Comparison of ENCODE assay signal across 16 mouse cellular contexts in genomic region chr1:72069056-72069455, GRCm38 (mm10).
DNase-seq lines count a peak whose midpoint lies in the region; ATAC-seq and TF ChIP-seq lines count a peak whose summit lies in the region.
"Had no signal": no experiment of that assay in that cellular context is flagged by ENCODE, and none has a peak within 500 bp of the region (broad histone marks: within the 10 kb centered on the region; RNA-seq: fewer than 3 reads in every experiment).

No protein-coding gene starts in this region.

- WGBS in embryonic facial prominence, embryonic 14.5 days: 57% methylated on average over 4 of the region's 4 CpGs
- 81% methylated on average over 4 of the region's 4 CpGs for WGBS in embryonic facial prominence, embryonic 10.5 days
- WGBS in lung, embryonic 15.5 days: 52% methylated on average over 4 of the region's 4 CpGs
- 24% methylated on average over 4 of the region's 4 CpGs for WGBS in hindbrain, postnatal 0 days

- TF ChIP-seq CTCF in hindbrain, postnatal 0 days (IDR thresholded peaks at IDR 0.05; ENCODE audit: low read depth): no peak

- H3K9me3 ChIP-seq in embryonic facial prominence, embryonic 14.5 days (ENCODE audit: control insufficient read depth, low read length): no peaks in the 10 kb centered on the region
- no peaks in the 10 kb centered on the region for H3K9me3 ChIP-seq in embryonic facial prominence, embryonic 10.5 days
- no peaks in the 10 kb centered on the region for H3K9me3 ChIP-seq in lung, embryonic 15.5 days
- no peaks in the 10 kb centered on the region for H3K9me3 ChIP-seq in hindbrain, postnatal 0 days (ENCODE audit: low read length)
- H3K9me3 ChIP-seq: heart, embryonic 10.5 days; intestine, embryonic 15.5 days had no signal

- 0 out of 2 replicates have a peak overlapping the region, but pooled peaks have one; percentile 21 for H3K27ac ChIP-seq in embryonic facial prominence, embryonic 14.5 days (replicated peaks; ENCODE audit: low read depth, low read length)
- no peak overlapping the region for H3K27ac ChIP-seq in embryonic facial prominence, embryonic 10.5 days (replicated peaks)
- no peak overlapping the region for H3K27ac ChIP-seq in lung, embryonic 15.5 days
- no peak overlapping the region for H3K27ac ChIP-seq in hindbrain, postnatal 0 days
- H3K27ac ChIP-seq: heart, embryonic 10.5 days; intestine, embryonic 15.5 days had no signal

- H3K36me3 ChIP-seq in embryonic facial prominence, embryonic 14.5 days (ENCODE audit: control insufficient read depth, insufficient read depth, low read length): no peaks in the 10 kb centered on the region
- H3K36me3 ChIP-seq in embryonic facial prominence, embryonic 10.5 days (replicated peaks): no peaks in the 10 kb centered on the region
- H3K36me3 ChIP-seq in lung, embryonic 15.5 days: no peaks in the 10 kb centered on the region
- H3K36me3 ChIP-seq in hindbrain, postnatal 0 days (ENCODE audit: insufficient read depth, low read length): no peaks in the 10 kb centered on the region
- H3K36me3 ChIP-seq: heart, embryonic 10.5 days; intestine, embryonic 15.5 days had no signal

- peaks cover 12% of the 10 kb centered on the region for H3K4me1 ChIP-seq in embryonic facial prominence, embryonic 14.5 days (ENCODE audit: control insufficient read depth, insufficient read depth, low read length)
- H3K4me1 ChIP-seq in embryonic facial prominence, embryonic 10.5 days: no peaks in the 10 kb centered on the region
- H3K4me1 ChIP-seq in lung, embryonic 15.5 days: peaks cover 20% of the 10 kb centered on the region
- peaks cover 3% of the 10 kb centered on the region; the same call in 1 of the 2 replicates for H3K4me1 ChIP-seq in hindbrain, postnatal 0 days (ENCODE audit: insufficient read depth, low read length)

- H3K4me3 ChIP-seq in embryonic facial prominence, embryonic 14.5 days (ENCODE audit: low read depth, low read length): no peak overlapping the region
- H3K4me3 ChIP-seq in embryonic facial prominence, embryonic 10.5 days: no peak overlapping the region
- no peak overlapping the region for H3K4me3 ChIP-seq in lung, embryonic 15.5 days
- no peak overlapping the region for H3K4me3 ChIP-seq in hindbrain, postnatal 0 days (ENCODE audit: low read length)
- H3K4me3 ChIP-seq: heart, embryonic 10.5 days; intestine, embryonic 15.5 days had no signal

- no peak overlapping the region for H3K4me2 ChIP-seq in embryonic facial prominence, embryonic 14.5 days (ENCODE audit: low read depth, low read length)
- no peak overlapping the region for H3K4me2 ChIP-seq in lung, embryonic 15.5 days
- no peak overlapping the region for H3K4me2 ChIP-seq in hindbrain, postnatal 0 days (ENCODE audit: low read depth, low read length)
- H3K4me2 ChIP-seq: intestine, embryonic 15.5 days had no signal

- DNase-seq in embryonic facial prominence, embryonic 14.5 days (ENCODE audit: low spot score): no peak
- no peak for DNase-seq in embryonic facial prominence, embryonic 10.5 days (ENCODE audit: low spot score)
- DNase-seq in lung, adult 18-20 months: no peak
- DNase-seq in NIH3T3 (ENCODE audit: low read depth): peak; percentile 67
- DNase-seq in hindbrain, postnatal 0 days (ENCODE audit: low spot score): peak; percentile 40
- no peak for DNase-seq in heart, postnatal 36 days
- no peak for DNase-seq in right cerebral cortex, postnatal 4 days
- DNase-seq: cerebellum, adult 11 months; cerebellum, postnatal 36 days; gastrocnemius, postnatal 14 days; heart, postnatal 14 days; kidney, postnatal 14 days; liver had no signal

- no peaks in the 10 kb centered on the region for H3K27me3 ChIP-seq in embryonic facial prominence, embryonic 14.5 days (replicated peaks; ENCODE audit: control insufficient read depth, insufficient read depth, low read length)
- H3K27me3 ChIP-seq in embryonic facial prominence, embryonic 10.5 days (replicated peaks; ENCODE audit: low read depth, poor library complexity, severe bottlenecking): 0 out of 2 replicates have a peak, but pooled peaks cover 7% of the 10 kb centered on the region
- H3K27me3 ChIP-seq in lung, embryonic 15.5 days: no peaks in the 10 kb centered on the region
- no peaks in the 10 kb centered on the region for H3K27me3 ChIP-seq in hindbrain, postnatal 0 days (ENCODE audit: insufficient read depth, low read length)
- H3K27me3 ChIP-seq: intestine, embryonic 15.5 days had no signal

- no peak overlapping the region for H3K9ac ChIP-seq in embryonic facial prominence, embryonic 14.5 days (ENCODE audit: low read depth, low read length)
- H3K9ac ChIP-seq in lung, embryonic 15.5 days: no peak overlapping the region
- H3K9ac ChIP-seq in hindbrain, postnatal 0 days (replicated peaks; ENCODE audit: low read length): no peak overlapping the region
- H3K9ac ChIP-seq: intestine, embryonic 15.5 days had no signal

- intact Hi-C loops in heart, postnatal 36 days (cut with DNase I): no loop called here

- no peak for ATAC-seq in embryonic facial prominence, embryonic 14.5 days (ENCODE audit: low read depth)
- ATAC-seq in lung, embryonic 15.5 days (ENCODE audit: borderline replicate concordance, extremely low read depth, low FRiP score, low TSS enrichment): peak; percentile 65; the same call in 1 of the 2 replicates
- ATAC-seq in hindbrain, postnatal 0 days: peak; percentile 24; the same call in 1 of the 2 replicates
- ATAC-seq: intestine, embryonic 15.5 days had no signal

Comparison
In these comparisons a context has a peak if more than half of its experiments do, and no peak if none do; other contexts are left out.
1. DNase-seq: peak in NIH3T3 (single experiment) and hindbrain, postnatal 0 days (single experiment); none in embryonic facial prominence, embryonic 14.5 days (single experiment), embryonic facial prominence, embryonic 10.5 days (single experiment), lung, adult 18-20 months (0 of 2), heart, postnatal 36 days (0 of 2) and right cerebral cortex, postnatal 4 days (single experiment).